Mouse (Mus musculus): ENCODE results near the gene Gm10142.
"Not testable (repeated sequence)": the region's sequence is repeated elsewhere in the genome, so short reads cannot be mapped to it uniquely, and the experiment has no call there.

The Gm10142 gene

DNA sequence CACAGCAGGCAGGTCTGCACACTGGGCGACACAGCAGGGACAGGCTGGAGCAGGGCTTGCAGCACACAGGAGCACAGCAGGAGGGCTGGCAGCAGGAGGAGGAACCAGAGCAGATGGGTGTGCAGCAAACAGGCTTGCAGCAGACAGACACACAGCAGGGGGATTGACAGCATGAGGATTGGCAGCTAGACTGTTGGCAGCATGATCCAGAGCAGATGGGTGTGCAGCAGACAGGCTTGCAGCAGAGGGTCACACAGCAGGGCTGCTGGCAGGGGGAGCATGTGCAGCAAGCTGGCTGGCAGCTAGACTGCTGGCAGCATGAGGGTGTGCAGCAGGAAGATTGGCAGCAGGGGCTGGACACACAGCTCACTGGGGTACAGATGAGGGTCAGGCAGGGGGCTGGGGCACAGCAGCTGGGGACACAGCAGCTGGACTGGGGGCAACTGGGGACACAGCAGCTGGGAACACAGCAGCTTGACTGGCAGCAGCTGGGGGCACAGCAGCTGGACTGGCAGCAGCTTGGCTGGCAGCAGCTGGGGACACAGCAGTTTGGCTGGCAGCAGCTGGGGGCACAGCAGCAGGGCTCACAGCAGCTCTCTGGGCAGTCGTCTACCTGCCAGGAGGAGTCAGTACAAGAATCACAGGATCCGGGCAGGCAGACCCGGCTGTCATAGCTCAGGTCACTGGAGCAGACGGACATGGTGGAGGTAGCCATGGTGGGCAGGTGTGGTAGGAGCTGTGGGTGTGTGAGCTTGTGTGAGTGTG is 26.5 kb downstream of the Gm10142 start, which contains the start of gene Gm18596:
Gm18596 (minus strand) TSS at position 715 of the 765 bp plus-strand sequence.
- DNase-seq: peak in 1 of 2 experiments; percentile 9

DNA sequence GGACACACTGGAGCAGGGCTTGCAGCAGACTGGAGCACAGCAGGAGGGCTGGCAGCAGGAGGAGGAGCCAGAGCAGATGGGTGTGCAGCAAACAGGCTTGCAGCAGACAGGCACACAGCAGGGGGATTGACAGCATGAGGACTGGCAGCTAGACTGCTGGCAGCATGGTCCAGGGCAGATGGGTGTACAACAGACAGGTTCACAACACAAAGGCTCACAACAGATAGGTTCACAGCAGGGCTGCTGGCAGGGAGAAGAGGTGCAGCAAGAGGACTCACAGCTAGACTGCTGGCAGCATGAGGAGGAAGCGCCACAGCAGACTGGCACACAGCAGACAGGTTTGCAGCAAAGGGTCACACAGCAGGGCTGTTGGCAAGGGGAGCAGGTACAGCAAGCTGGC is 35.1 kb downstream of the Gm10142 start:
- DNase-seq: peak; percentile 13 to 15

DNA sequence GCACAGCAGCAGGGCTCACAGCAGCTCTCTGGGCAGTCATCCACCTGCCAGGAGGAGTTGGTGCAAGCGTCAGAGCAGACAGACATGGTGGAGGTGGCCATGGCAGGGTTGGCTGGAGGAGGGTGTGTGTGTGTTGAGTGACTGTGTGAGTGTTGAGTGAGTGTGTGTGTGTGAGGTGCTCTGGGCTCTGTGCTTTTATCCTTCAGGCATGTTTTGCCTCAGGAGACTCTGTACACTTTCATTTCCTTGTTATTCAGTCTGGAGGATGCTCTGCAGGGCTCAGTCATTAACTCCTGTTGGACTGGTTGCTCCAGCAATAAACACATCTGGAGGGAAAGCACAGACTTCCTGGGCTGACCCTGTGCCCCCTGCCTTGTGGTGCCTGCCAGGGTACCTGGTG is 35.6 kb downstream of the Gm10142 start, which contains the start of gene Gm9736:
Gm9736 (minus strand) TSS at position 101 of the 400 bp plus-strand sequence.
- not testable (repeated sequence) for DNase-seq

DNA sequence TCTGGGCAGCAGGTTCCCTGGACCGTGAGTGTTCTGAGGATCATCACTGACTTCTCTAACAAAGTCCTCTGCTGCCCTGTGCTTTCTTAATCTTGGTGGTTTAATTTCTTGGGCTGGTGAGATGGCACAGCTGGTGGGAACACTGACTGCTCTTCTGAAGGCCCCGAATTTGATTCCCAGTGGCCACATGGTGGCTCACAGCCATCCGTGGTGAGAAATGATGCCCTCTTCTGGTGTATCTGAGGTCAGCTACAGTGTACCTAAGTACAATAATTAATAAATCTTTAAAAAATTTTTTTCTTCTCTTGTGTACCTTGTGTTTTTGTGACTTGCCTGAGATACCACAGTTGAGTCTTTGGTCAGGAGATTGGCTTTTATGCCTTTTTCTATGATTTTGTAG is 36.7 kb downstream of the Gm10142 start:
- DNase-seq: not testable (repeated sequence)

DNA sequence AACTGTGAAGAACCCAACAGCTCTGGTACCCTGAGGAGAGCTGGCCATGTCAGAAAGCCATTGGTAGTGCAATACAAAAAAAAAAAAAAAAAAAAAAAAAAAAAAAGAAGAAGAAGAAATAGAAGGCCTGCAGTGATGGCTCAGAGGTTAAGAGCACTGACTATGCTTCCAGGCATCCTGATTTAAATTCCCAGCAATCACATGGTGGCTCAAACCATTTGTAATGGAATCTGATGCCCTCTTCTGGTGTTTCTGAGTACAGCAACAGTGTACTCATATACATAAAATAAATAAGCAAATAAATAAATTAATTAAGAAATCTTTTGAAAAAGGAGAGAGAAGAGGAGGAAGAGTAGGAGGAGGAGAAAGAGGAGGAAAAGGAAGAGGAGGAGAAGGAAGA is 37.8 kb downstream of the Gm10142 start:
- no peak for DNase-seq

DNA sequence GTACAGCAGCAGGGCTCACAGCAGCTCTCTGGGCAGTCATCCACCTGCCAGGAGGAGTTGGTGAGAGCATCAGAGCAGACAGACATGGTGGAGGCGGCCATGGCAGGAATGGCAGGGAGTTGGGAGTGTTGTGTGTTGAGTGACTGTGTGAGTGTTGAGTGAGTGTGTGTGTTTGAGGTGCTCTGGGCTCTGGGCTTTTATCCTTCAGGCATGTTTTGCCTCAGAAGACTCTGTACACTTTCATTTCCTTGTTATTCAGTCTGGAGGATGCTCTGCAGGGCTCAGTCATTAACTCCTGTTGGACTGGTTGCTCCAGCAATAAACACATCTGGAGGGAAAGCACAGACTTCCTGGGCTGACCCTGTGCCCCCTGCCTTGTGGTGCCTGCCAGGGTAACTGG is 44.0 kb downstream of the Gm10142 start, which contains the start of gene Gm3233:
Gm3233 (minus strand) TSS at position 101 of the 400 bp plus-strand sequence.
- DNase-seq: not testable (repeated sequence)

All from cerebellum, adult 18-20 months (tissue).